Mouse (Mus musculus): ENCODE measurements around the gene Hoxd10.

DNA sequence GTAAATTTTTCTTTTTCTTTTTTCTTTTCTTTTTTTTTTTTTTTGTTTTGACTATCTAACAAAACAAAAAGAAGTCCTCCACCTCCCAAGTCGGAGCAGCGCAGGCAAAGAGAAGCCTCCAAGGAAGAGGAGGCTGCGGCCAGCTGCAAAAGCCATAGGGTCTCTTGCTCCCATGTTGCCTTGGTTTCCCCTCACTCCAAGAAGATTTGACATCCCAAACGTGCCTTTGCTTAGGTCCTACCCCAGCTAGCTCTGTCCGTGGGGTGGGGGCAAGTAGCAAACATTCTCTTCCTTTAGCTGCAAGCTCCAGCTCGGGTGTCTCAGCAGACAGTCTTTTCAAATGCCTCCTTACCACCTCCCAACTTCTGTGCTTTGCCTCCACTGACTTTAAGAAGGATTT, 42.0 kb downstream of the Hoxd10 start:
- TF ChIP-seq CTCF (IDR thresholded peaks at IDR 0.05; ENCODE audit: insufficient read depth, low read depth, low read length) (no peak), POLR2A (IDR thresholded peaks at IDR 0.05; ENCODE audit: insufficient read depth, low read depth, low read length) (no peak)
